Mouse (Mus musculus): ENCODE measurements around the gene Mthfd1l.

Mthfd1l gene

DNA sequence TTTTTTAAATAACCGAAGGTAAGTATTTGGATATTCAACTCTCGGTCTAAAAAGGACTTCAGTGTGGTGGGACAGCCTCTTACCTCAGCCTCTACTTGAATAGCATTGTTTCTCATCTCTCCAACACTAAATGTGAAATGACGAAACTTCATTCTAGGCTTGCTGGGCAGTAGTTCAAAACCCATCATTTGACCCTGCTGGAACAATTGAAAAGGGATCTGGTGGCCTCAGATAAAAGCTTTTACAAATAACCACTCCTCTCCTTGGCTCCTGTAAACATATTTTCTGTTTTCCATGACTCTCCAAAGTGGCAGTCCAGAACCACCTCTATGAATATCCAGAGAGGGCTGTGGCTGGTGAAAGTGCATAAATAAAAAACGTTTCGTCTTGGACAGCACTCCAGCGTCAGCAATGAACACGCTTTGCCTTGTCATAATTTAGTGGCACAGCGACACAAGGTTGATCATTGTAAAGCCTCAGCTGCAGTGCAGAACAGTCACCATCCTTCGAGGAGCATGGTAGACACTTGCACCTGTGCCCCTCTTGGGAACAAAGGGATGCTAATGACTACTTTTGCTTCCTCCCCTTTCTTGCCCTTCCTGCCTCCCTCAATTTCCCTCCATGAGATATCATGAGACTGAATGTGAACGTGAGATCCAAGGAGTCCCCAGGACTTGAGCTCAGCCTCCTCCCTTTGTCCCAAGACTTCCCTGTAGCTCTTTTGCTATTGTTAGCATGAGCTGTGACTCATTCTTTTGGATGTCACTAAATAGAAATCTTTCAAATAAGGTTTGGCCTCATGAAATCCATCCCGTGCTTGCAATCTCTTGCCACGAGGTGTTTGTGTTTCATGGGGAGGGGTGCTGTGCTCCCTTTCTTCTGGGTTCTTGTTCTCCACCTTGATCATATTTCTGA is 179.2 kb downstream of the Mthfd1l start:
- no peak for DNase-seq (ENCODE audit: low read depth, low spot score)

DNA sequence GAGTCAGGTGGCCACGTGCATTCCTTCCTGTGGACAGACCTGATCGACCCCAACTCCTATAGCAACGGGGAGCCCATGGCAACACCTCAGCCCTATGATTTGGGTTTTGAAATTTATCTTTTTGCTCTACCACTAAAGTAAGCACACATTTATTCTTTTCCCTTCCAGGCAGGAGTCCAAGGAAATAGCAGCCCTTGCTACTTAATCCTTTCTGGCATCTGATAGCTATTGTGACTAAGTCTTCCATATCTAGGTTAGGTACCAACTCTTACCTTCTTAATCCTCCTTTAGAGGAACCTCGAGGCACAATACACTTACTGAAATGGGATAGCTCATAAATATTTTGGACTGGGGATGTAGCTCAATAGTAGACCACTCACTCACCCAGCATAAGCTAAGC is 180.1 kb downstream of the Mthfd1l start:
- DNase-seq (ENCODE audit: low read depth, low spot score): no peak

DNA sequence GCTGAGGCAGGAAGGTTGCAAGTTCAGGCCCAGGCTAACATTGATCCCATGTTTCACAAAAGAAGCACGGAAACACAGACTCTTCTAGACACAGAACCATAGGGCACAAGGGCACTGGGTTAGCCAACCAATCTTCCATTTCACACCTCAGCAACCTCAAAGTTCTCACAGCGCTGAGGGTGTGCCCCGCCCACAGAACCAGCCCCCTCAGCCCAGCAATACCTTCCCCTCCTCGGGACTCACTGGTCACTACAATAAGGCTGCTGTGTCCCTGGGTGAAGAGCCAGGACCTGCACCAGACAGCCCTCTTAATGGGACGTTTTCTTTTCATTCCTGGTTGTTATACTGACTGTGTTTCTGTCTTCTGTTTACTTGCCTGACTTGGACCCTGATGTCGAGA is 181.1 kb downstream of the Mthfd1l start:
- DNase-seq (ENCODE audit: low read depth, low spot score): no peak

DNA sequence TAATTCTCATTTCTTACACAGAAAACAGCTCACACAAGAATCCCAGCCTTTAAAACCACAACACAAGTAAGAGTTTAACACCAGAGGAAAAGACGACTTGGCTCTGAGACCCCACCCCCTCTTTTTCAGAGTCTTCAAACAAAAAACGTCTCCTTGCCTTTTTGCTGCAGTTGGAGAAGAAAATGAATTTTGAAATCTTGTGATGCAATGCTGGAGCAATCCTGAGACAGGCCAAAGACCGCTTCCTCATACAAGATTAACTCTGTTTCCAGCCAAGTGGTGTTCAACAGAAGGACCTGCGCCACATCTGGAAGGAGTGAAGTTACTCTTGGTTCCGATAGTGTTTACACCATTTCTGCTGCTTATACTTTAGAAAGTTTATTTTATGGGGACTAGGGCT is 182.6 kb downstream of the Mthfd1l start:
- DNase-seq (ENCODE audit: low read depth, low spot score): no peak

DNA sequence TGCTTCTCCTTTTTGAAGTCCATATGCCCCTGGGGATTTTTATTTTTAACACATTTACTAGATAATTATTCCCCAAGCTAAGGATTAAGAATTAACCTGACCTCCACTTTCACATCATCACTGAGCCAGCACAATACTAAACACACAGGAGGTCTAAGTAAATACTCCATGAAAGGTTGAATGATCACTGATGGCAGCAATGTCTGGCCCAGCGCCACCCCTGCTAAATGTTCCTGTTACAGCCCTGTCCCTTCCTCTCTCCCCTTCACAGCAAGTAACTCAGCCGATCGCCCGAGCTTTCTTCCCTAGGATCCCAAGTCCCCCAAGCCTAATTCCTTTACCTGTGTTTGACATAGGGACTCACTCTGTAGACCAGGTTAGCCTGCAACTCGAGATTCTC is 185.6 kb downstream of the Mthfd1l start:
- no peak for DNase-seq (ENCODE audit: low read depth, low spot score)

DNA sequence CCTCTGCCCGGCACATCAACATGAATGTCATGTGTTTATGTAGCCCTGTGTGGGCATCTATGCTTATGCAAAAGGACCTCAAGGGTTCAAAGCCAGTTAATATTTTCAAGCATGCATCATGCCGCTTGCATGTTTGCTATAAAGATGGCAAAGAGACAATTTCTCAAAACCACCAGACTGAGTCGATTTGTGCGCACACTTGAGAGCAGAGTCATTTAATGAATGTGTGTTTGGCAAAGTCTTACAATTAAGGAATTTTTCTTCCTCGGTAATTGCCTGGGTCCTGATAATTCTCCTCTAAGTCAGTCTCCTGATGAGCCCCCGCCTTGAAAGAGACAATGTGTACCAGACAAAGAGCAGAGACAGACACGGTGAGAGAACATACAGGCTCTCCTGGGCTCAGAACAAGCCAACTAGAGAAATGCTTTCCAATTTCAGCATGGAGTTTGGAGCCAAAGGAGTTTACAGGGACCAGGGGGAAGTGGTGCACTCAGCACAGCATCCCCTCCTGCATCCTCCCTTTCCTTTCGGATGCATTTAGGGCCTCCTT is 186.7 kb downstream of the Mthfd1l start:
- no peak for DNase-seq (ENCODE audit: low read depth, low spot score)

DNA sequence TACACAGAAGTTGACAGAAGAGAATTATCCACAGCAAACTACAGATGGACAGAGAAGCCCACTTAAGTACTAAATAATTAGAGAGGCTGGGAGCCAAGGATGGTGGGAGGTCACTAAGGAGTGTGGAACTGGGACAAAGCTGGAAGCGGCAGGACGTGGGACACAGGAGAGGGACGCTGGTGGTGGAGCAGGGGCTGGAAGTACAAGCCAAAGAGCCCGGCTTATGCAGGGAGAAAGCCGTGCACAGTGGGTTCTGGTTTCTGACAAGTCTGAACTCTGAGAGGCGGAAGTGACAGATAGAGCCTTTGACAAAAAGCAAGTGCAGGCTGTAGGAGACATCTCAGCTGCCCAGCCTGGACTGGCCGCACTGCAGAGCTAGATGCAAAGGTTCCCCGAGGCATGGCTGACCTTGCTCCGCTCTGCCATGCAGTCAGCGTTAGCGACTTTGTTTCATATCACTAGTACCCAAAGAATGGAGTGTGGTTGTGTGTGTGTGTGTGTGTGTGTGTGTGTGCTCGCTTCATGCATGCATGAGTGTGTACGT is 187.4 kb downstream of the Mthfd1l start:
- no peak for DNase-seq (ENCODE audit: low read depth, low spot score)

DNA sequence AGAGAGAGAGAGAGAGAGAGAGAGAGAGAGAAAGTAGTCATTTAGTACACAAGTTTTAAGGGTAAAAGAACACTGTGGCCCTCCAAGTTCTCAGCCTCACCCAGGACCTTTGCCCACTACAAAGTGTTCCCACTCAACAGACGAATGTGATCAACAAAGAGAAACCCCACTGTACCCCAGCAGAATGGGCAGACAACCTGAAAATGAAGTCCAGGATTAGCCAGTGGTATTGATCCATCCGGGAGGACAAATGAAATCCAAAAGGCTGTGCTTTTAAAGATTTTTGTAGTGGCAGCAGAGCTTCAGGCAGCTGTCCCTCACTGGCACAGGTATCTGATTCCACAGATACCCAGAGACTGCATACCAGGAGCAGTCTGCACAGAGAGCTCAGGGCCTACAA is 189.1 kb downstream of the Mthfd1l start:
- DNase-seq (ENCODE audit: low read depth, low spot score): no peak

DNA sequence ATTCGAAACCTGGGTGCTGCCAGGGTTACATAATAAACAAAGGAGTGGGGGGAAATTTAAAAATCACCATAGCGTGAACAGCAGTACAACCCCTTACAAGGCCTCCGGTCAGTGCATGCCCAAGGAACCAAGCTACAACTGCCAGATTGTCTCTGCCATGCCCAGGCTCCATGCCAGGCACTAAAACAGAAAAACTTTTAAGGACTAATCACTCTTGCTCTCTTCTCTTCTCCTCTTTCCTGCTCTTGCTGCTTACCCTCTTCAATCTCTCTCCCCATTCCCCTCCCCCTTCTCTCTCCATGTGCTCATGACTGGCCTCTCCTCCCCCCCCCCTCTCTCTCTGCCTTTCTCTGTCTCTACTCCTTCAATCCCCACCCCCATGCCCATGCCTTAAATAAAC is 190.1 kb downstream of the Mthfd1l start:
- DNase-seq (ENCODE audit: low read depth, low spot score): no peak

DNA sequence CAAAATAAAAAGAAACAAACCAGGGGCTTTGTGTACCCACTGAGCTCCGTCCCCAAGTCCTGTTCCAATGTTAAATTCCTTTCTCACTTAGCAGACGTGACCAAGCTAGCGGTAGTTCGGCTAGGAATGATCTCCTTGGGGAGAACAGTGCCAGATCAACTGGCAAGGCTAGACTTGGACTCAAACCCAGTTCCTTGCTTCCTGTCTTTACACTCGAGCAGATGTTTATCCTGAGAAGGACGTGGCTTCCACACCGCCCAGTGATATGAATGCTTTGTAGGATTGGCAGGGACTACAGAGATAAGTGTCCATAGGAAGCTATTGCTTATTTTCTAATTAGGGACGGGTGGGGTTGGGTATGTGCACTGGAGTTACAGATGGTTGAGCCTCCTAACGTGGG is 191.8 kb downstream of the Mthfd1l start:
- no peak for DNase-seq (ENCODE audit: low read depth, low spot score)

DNA sequence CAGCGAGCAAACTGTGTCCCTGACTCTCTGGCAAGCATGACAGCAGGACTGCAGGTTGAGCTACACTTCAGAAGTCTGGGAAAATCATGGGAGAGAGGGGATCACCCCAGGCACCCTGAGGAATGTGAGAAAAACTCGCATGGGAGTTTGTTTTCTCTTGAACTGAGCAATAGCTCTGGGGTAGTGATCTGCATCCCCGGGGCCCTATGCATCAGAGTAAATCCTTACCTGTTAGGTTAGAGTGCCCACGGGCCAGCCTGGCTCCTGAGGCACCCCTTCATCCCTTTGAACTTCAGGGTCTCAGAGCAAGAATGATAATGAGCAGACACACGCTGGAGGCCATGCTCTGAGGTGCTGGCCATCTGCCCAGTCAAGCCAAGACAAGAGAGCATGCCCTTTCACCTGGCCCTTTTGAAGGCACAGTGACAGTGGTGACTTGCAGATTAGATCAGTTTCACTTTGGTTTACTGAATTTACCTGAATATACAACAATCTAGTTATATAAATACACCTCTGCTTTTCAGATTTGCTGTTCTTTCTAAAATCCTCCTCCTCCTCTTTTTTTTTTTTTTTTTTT is 195.4 kb downstream of the Mthfd1l start:
- DNase-seq (ENCODE audit: low read depth, low spot score): no peak

DNA sequence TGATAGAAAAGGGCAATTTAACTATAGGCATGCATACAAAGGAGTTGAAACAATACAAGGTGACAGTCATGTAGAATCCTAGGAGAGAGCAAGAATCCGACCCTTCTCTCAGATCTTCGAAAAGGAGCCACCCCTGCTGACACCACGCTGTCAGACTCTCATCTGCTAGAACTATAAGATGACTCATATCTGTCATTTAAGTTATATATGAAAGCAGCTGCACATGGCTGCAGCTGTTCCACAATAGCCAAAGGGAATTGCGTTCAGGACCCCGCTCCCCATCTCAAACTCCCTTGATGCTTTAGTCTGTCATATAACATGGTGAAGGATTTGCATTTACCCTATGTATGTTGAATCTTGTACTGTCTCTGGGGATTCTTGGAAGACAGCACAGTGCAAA is 201.3 kb downstream of the Mthfd1l start:
- DNase-seq (ENCODE audit: low read depth, low spot score): no peak

DNA sequence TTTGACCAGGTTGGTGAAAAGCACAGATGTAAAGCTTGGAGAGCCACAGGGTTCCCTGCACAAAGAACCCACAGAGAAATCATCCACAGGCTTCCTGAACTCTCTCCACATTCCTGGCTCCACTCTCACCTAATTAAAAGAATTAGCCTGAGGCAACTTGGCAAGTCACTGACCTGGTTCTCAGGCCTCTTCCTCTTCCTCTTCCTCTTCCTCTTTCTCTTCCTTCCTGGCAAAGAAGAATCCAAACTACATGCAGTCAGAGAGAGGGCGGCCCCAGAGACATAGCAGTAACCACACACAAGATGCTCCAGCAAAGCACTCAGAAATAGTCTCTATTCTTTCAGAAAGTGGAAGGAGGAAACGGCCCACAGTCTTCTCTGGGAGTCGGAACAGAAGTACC is 201.8 kb downstream of the Mthfd1l start:
- no peak for DNase-seq (ENCODE audit: low read depth, low spot score)

DNA sequence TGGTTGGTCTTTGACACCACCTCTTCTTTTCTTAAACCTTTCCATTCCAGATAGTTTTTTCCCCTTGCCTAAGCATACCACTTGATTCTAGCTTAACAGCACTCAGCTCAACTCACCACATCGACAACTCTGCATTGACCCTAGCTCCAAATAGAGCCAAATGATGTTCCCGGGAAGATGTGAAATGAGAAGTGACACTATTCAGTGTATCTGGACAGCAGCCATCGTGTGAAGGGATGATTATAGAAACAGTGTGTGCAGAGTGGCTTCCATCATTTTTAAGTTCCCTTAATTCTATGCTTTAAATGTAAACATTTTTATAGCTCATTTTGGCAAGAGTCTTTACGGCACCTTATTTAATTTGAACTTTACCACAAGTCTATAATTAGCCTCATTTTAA is 204.4 kb downstream of the Mthfd1l start:
- no peak for DNase-seq (ENCODE audit: low read depth, low spot score)

DNA sequence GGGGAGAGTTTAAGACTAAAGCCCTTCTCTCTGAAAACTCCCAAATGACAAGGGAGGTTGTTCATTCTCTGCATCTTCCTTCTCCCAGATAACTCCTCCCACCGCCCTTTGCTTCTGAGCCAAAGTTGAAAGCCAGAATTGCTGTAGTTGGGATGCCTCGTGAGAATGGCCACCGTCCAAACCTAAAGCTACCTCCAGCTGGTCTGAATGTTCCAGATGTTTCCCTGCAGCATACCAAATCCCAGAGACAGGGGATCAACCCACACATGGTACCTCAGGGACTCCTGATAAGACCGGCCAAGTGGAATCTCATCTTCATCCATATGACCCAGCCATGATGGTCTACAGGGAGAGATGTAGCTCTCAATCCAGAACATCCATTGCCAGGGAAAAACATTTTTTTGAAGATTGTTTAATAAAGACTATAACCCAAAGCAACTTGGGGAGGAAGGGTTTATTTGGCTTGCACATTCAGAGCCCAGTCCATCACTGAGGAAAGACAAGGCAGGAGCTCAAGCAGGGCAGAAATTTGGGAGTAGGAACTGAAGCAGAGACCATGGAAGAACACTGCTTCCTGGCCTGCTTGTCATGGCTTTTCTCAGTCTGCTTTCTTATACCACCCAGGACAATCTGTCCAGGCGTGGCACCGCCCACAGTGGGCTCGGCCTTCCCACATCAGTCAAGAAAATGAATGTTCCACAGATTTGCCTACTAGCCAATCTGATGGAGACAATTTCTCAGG is 206.3 kb downstream of the Mthfd1l start:
- DNase-seq (ENCODE audit: low read depth, low spot score): no peak

DNA sequence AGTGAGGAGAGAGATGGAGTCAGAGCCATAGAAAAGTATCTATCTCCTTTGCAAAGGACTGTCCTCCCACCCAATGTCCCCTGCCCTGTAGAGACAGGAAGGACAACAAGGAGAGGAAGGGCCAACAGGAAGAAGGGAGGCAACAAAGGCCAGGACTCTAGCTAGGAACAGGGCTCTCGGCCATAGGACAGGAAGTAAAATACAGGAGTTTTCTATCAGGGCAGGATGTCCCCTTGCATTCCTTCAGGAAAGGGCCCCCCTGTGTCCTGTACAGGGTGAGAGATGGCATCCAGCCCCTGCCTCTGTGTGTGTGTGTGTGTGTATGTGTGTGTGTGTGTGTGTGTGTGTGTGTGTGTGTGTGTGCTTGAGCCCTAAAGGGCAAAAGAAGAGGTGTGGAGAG is 209.0 kb downstream of the Mthfd1l start:
- DNase-seq (ENCODE audit: low read depth, low spot score): no peak

DNA sequence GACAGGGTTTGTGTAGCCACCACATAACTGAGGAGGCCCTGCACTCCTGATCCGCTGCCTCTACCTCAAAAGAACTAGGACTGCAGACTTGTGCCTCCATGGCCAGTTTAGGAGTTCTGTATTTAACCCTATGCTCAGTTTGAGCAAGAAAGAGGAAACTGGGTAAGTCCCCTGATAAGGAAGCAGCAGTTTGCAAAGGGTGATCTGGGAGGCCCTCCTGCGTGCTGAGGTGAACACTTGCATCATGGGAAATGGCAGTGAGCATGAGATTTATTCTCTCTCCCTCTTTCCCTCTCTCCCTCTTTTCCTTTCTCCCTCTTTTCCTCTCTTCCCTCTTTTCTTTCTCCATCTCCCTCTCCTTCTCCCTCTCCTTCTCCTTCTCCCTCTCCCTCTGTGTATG is 209.5 kb downstream of the Mthfd1l start:
- DNase-seq (ENCODE audit: low read depth, low spot score): no peak

DNA sequence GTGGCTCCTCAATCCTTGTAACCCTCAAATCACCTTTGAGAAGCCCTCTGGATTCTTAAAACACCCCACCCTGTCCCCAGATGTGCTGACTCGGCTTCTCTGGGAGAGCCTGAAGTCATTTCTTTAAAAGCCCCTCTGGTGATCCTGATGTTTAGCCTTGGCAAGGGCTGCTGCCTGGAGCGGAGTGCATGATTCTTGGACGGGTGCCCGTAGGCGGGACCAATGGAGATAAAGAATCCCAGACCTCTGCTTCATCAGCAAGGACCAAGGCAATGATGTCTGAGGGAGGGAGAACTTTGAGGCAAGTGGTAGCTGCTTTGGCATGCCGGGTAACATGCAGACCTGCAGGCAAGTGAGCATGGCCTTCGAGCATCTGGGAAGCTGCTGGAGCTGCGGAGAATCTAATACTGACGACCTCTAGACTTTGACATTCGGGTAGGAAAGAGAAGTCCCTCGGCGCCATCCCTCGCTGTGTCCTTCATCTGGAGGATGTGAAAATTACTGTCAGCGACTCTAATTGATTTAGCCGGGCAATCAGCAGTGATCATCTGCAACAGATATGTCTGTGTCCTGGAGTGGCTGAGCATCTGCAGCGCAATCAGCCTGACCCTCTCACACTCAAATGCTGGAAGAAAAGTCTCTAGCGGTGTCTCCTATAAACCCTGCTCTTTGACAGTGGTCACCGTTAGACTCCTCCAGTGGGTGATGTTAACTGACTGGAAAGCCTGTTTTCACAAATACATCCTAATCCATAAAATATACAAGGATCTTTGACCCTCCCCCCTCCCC is 215.9 kb downstream of the Mthfd1l start:
- no peak for DNase-seq (ENCODE audit: low read depth, low spot score)

DNA sequence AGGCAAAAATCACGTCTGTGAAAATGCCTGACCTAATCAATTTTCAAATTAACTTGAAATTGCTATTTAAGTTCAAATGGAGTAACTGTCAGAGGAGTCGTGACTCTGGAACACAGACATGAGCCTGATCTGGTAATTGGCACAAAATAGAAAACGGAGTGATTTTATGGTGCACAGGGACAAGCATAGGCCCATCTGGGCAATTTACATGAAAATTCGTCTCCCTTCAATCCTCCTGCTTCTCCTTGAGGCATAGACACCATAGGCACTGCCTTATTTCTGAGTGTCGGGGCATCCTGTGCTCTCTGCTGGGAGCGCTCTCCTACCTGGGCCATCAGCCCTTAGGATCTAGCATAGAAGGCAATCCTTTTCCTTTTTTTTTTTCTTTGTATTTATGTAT is 216.5 kb downstream of the Mthfd1l start:
- DNase-seq (ENCODE audit: low read depth, low spot score): no peak

DNA sequence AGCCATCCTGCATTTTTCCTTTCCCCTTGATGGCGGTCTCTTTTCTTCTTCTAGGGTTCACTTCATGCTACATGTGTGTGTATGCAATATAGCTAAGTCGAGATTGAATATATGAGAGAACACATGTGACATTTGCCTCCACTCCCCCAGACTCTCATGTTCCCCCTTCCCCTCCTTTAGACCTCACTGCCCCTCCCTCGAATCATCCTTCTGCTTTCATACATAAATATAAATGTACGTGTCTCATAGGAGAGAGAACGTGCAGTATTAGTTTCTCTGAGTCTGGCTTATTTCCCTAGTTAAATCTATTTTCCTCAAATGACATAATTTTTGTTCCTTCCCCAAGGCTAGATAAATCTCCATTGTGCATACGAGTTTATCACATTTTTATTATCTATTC is 226.1 kb downstream of the Mthfd1l start:
- DNase-seq (ENCODE audit: low read depth, low spot score): no peak

DNA sequence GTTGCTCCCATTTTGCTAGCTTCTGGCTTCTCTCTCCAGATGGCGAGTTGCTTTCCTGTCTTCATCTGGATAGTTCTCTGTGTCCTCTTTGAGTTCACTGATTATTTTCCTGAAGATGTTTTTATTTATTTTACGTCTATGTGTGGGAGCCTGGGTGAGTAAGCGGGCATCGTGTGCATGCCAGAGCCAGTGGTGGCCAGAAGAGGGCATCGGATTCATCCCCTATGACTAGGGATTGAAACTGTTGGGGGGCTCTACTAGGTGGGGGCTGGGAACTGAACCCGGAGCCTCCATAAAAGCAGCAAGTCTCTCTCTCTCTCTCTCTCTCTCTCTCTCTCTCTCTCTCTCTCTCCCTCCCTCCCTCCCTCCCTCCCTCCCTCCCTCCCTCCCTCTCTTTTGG is 227.0 kb downstream of the Mthfd1l start:
- DNase-seq (ENCODE audit: low read depth, low spot score): no peak

All from CD4-positive helper T cell, adult 2 months (primary cell).